Mouse (Mus musculus) neutrophil, adult 5-6 weeks (primary cell): ENCODE measurements around the gene Baiap2l2. TPM values are rescaled to one million over a fixed set of nuclear protein-coding genes. Genes with fewer than 3 reads are reported as not detected.
"Not testable (repeated sequence)": the region's sequence is repeated elsewhere in the genome, so short reads cannot be mapped to it uniquely, and the experiment has no call there.

Experiments
- ATAC-seq: fragments of 151-379, 151-347 bp; 2 replicates; pipeline ENCODE4 v1.8.0; 2017; ENCODE audit warnings: mild to moderate bottlenecking, moderate TSS enrichment; ENCODE audit not compliant: insufficient number of reproducible peaks, poor library complexity, low FRiP score, severe bottlenecking; ENCODE audit errors: extremely low read depth
- total RNA-seq: library from RNA; stranded (forward); fragments of 200-1000 nt; gene quantifications from 2 replicates; pipeline ENCODE4 v1.2.3, GENCODE M21; 2017

The Baiap2l2 gene
- total RNA-seq, 1 experiment from 2014 or later: not detected

DNA sequence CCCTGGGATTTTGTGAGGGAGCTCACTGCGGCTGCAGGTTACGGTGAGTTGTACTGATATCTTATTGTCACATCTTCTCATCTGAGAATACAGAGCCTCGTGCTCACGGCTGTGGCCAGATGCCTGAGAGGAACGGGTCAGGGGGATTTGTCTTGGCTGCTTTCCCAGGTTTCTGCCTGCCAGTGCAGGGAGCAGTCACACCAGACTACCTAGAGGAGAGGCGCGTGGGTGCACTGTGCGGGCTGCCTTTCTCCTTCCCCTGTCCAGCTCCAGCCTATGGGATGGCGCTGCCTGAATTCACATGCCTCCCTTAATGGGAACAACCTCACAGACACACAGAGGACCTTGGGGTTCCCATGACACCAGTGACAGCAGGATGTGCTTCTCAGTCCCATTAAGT lies 50.1 kb downstream of the Baiap2l2 start:
- no peak for ATAC-seq

- peak; percentile 64 for ATAC-seq
Measured at GRCm38 (mm10) chr15:79229058-79229821, 56.1 kb downstream of the Baiap2l2 start, which contains the start of the genes Pick1 and Gm49486. Pick1 (plus strand) TSS chr15:79229173. Gm49486 (plus strand) TSS chr15:79229391.

DNA sequence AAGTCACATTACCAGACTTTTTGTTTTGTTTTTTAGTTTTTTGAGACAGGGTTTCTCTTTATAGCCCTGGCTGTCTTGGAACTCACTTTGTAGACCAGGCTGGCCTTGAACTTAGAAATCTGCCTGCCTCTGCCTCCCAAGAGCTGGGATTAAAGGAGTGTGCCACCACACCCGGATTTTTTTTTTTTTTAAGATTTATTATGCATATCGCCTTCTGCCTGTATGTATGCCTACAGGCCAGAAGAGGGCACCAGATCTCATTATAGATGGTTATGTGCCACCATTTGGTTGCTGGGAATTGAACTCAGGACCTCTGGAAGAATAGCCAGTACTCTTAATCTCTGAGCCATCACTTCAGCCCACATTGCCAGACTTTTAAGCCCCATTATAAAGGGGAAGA lies 59.6 kb downstream of the Baiap2l2 start:
- ATAC-seq: not testable (repeated sequence)

DNA sequence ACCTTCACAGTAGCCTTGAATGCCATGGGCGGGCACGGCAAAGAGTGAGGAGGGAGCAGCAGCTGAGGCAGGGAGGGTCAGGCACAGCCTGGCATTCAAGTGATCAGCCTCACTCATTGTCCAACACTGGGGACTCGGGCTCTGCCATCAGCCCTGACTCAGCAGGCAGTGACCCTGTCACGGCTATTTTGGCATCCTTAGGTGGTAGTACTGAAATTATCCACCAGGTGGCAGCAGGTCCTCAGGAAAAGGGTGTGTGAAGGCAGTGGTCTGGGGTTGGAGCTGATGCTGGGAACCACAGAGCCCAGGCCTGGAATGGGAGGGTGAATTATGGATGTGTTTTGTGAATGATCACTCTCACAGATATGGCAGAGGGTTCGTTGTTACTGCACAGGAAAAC lies 60.7 kb downstream of the Baiap2l2 start:
- ATAC-seq: peak; percentile 72

GRCm38 (mm10) chr15:79223641-79224040 lies 61.7 kb downstream of the Baiap2l2 start:
- ATAC-seq: no peak

- ATAC-seq: no peak
Measured at GRCm38 (mm10) chr15:79219572-79219971, 65.8 kb downstream of the Baiap2l2 start.

DNA sequence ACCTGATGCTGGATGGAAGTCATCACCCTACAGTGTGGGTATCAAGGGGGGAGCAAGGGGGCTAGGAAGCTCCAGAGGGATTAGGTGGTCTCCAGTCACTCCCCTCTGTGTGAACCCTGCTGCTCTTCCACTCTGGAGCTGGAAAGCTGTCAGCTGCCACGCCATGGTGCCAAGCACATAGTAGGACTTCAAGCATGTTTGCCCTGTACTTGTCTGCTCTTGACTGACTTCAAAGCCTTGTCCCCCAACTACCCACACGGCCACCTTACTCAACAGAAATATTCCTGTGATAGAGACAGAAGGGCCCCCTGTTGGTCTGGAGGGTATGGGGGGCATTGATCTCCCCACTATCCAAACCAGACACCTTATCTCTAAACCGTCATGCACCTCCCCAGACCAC lies 69.1 kb downstream of the Baiap2l2 start:
- no peak for ATAC-seq

- no peak for ATAC-seq
Measured at GRCm38 (mm10) chr15:79213591-79213990, 71.7 kb downstream of the Baiap2l2 start.

DNA sequence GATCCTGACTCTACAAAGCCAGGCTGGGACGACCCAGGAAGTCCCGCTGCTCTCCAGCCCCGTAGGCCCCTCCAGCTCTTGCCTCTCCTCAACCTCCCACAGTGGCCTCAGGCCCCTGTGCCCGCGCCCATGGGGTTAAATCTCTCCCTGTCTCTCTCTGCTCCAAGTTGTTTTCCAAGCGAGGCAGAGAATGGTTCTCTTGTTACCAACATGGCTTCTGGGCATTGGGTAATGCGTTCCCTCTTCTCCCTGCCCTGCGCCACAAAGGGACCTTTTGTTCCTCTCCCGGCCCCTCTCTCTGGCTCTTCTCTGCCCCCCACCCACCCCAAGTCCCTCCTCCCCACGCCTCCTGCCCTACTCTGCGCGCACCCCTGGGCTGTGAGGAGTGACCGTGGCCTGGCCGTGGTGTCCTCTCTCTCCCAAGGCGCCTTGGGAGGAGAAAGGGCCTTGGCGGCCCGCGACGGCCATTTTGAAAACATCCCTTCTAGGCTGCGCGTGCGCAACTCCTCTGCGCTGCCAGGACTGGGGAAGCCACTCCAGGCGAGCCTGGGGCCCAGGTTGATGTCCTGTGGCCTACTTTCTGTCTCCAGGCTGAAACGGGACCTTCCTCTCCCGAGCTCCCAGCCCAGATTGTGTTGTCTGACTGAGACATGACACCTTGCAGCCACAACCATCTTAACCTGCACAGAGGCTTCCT lies 72.4 kb downstream of the Baiap2l2 start:
- ATAC-seq: no peak

GRCm38 (mm10) chr15:79210357-79210756 lies 75.0 kb downstream of the Baiap2l2 start:
- no peak for ATAC-seq

- peak; percentile 81 for ATAC-seq
Measured at GRCm38 (mm10) chr15:79208758-79209439, 76.4 kb downstream of the Baiap2l2 start.

- ATAC-seq: no peak
Measured at GRCm38 (mm10) chr15:79208211-79208610, 77.1 kb downstream of the Baiap2l2 start.

Other genes with a start within 250 kb of the Baiap2l2 start
- gene Galr3, start 243.7 kb downstream of the Baiap2l2 start, total RNA-seq: not detected in 2 replicates
- 19.2 and 22.6 TPM in 2 replicates for gene Ankrd54, start 222.6 kb downstream of the Baiap2l2 start, total RNA-seq
- 97.7 and 106 TPM in 2 replicates for gene Eif3l, start 210.4 kb downstream of the Baiap2l2 start, total RNA-seq
- 31.8 and 32.7 TPM in 2 replicates for gene Micall1, start 176.6 kb downstream of the Baiap2l2 start, total RNA-seq
- gene Polr2f, start 144.5 kb downstream of the Baiap2l2 start, total RNA-seq: 27.9 and 42.8 TPM in 2 replicates
- 0.12 and 0.49 TPM in 2 replicates for gene 1700088E04Rik, start 144.3 kb downstream of the Baiap2l2 start, total RNA-seq
- not detected in 2 replicates for gene Sox10, start 120.3 kb downstream of the Baiap2l2 start, total RNA-seq
- gene Pick1, start 56.4 kb downstream of the Baiap2l2 start, total RNA-seq: 16.1 and 16.2 TPM in 2 replicates
- 1.0 and 1.1 TPM in 2 replicates for gene Gm49486, start 56.1 kb downstream of the Baiap2l2 start, total RNA-seq
- gene Slc16a8, start 30.8 kb downstream of the Baiap2l2 start, total RNA-seq: not detected in 2 replicates
- gene Pla2g6, start 42.9 kb upstream of the Baiap2l2 start, total RNA-seq: 3.4 and 5.5 TPM in 2 replicates
- gene Maff, start 61.1 kb upstream of the Baiap2l2 start, total RNA-seq: 2.7 and 3.4 TPM in 2 replicates
- gene Tmem184b, start 118.0 kb upstream of the Baiap2l2 start, total RNA-seq: 22.8 and 29.3 TPM in 2 replicates
- gene Csnk1e, start 170.0 kb upstream of the Baiap2l2 start, total RNA-seq: 83.1 and 92.8 TPM in 2 replicates
- not detected in 2 replicates for gene Kcnj4, start 219.7 kb upstream of the Baiap2l2 start, total RNA-seq
- gene Kdelr3, start 230.9 kb upstream of the Baiap2l2 start, total RNA-seq: not detected in 2 replicates